Mouse (Mus musculus) kidney, adult 11 months (tissue): ENCODE data around the gene Olfr1457.

Experiments used
- DNase-seq: peaks from one replicate; pipeline ENCODE4 v3.0.0; 2022

Olfr1457 gene

GRCm38 (mm10) chr19:13097791-13098190, at the start of gene Olfr1457:
Gene Olfr1457, minus strand, starts transcription at chr19:13097891.
- DNase-seq: no peak

- no peak for DNase-seq
Measured at GRCm38 (mm10) chr19:13106675-13107074, 9.0 kb upstream of the Olfr1457 start, which contains the start of gene Olfr1458. Gene Olfr1458, minus strand, starts transcription at chr19:13106775.

GRCm38 (mm10) chr19:13093908-13094307, 3.8 kb downstream of the Olfr1457 start:
- no peak for DNase-seq

GRCm38 (mm10) chr19:13060310-13060709, 37.4 kb downstream of the Olfr1457 start, which contains the start of gene Olfr1454:
Gene Olfr1454, plus strand, starts transcription at chr19:13060610.
- no peak for DNase-seq
